16 mouse cellular contexts compared by ENCODE assay signal in genomic region chr2:172311731-172312130, GRCm38 (mm10).
"Had no signal": no experiment of that assay in that cellular context is flagged by ENCODE, and none has a peak within 500 bp of the region (broad histone marks: within the 10 kb centered on the region; RNA-seq: fewer than 3 reads in every experiment).

No protein-coding gene starts in this region.

- H3K4me3 ChIP-seq: midbrain, embryonic 10.5 days; midbrain, embryonic 12.5 days had no signal

- H3K9ac ChIP-seq: lung, embryonic 14.5 days; midbrain, embryonic 12.5 days had no signal

- H3K4me1 ChIP-seq: midbrain, embryonic 10.5 days; midbrain, embryonic 12.5 days had no signal

- ATAC-seq: midbrain, embryonic 16.5 days had no signal

- H3K27me3 ChIP-seq: midbrain, embryonic 12.5 days had no signal

- H3K27ac ChIP-seq: midbrain, embryonic 10.5 days; midbrain, embryonic 12.5 days had no signal

- H3K36me3 ChIP-seq: midbrain, embryonic 10.5 days; midbrain, embryonic 12.5 days had no signal

- DNase-seq: lung, adult 18-20 months; lung, embryonic 14.5 days; lung, postnatal 10 days; lung, postnatal 4 days; midbrain, embryonic 14.5 days; retina, postnatal 1 day; right cerebral cortex, adult 18-20 months; right cerebral cortex, postnatal 25 days; right cerebral cortex, postnatal 4 days; spleen, adult 18-20 months; thymus, adult 18-20 months; thymus, postnatal 14 days; thymus, postnatal 36 days had no signal

- H3K9me3 ChIP-seq: midbrain, embryonic 12.5 days had no signal

- H3K4me2 ChIP-seq: lung, embryonic 14.5 days; midbrain, embryonic 12.5 days had no signal
